Mouse (Mus musculus) cerebellum, adult 2 months (tissue): ENCODE results near the gene Plxdc1. TPM values are rescaled to one million over a fixed set of nuclear protein-coding genes. Genes with fewer than 3 reads are reported as not detected.

Source experiments
- DNase-seq, 2 experiments: peaks; one replicate each; pipeline ENCODE4 v3.0.0; 2021
- H3K27ac ChIP-seq: fragments of 200-500 bp; 2 replicates; pipeline ENCODE4 v1.5.1; 2012; ENCODE audit warnings: low read length, control low read depth, inconsistent platforms; ENCODE audit not compliant: insufficient read depth
- H3K27me3 ChIP-seq: fragments of 200-500 bp; 2 replicates; pipeline ENCODE4 v1.6.1; 2012; ENCODE audit warnings: inconsistent platforms, mild to moderate bottlenecking, low read length, moderate library complexity; ENCODE audit not compliant: control insufficient read depth, insufficient read depth
- H3K4me1 ChIP-seq: fragments of 200-500 bp; 2 replicates; pipeline ENCODE4 v1.6.1; 2011; ENCODE audit warnings: low read length; ENCODE audit not compliant: control insufficient read depth, insufficient read depth
- H3K4me3 ChIP-seq: fragments of 200-500 bp; replicated peaks from 2 replicates; pipeline ENCODE3; 2011; ENCODE audit warnings: mild to moderate bottlenecking, low read depth, low read length, control low read depth; ENCODE audit not compliant: insufficient read depth
- CTCF ChIP-seq: fragments of 200-500 bp; IDR thresholded peaks from 2 replicates; pipeline ENCODE4 v1.5.1; 2011; ENCODE audit warnings: low read depth, mild to moderate bottlenecking, control low read depth, low read length, moderate library complexity, borderline replicate concordance; ENCODE audit not compliant: insufficient read depth
- POLR2A ChIP-seq: fragments of 200-500 bp; IDR thresholded peaks from 2 replicates; pipeline ENCODE4 v1.6.1; 2011; ENCODE audit warnings: low read length, control low read depth, borderline replicate concordance; ENCODE audit not compliant: insufficient read depth
- whole genome bisulfite sequencing: fragments of 180-500 bp; shearing (Covaris S2); methylation state at CpG from one replicate; pipeline ENCODE4 v1.1.7; 2018; 5-methylcytosine and 5-hydroxymethylcytosine counted together
- polyA plus RNA-seq: library from polyadenylated mRNA; depleted of rRNA; stranded (reverse); fragments of >200 nt; gene quantifications from 2 replicates; pipeline ENCODE4 v1.2.3, GENCODE M21; 2012

Plxdc1 gene
- polyA plus RNA-seq, 1 experiment: 46.2 TPM

DNA sequence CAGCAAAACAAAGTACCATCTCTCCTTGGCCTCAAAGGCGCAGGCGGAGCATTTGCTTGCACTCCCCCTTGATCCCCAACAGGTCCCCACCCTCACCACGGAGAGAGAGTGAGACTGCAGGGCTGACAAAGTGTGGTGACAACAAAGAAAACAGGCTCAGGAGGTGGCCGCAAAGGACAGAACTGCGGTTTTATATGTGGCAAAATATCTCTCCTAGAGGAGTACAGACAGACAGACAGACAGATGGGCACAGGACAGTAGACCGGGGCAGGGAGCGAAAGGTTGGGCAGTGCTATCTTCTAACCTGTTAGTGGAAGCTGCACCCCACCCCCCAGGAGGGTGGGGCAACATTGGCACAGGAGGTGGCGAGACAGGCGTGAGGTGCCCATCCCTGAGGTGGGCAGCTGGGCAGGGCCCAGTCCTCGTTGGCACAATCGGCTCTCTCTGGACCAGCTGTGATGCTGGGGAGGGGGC, 15.1 kb upstream of the Plxdc1 start:
- no peaks in the 10 kb centered on the region for H3K27me3 ChIP-seq
- H3K27ac ChIP-seq: no peak overlapping the region
- WGBS: 42% methylated on average over 11 of the region's 11 CpGs
- H3K4me3 ChIP-seq: no peak overlapping the region
- DNase-seq: no peak
- peaks cover 6% of the 10 kb centered on the region for H3K4me1 ChIP-seq
- TF ChIP-seq POLR2A (no peak), CTCF (no peak)

DNA sequence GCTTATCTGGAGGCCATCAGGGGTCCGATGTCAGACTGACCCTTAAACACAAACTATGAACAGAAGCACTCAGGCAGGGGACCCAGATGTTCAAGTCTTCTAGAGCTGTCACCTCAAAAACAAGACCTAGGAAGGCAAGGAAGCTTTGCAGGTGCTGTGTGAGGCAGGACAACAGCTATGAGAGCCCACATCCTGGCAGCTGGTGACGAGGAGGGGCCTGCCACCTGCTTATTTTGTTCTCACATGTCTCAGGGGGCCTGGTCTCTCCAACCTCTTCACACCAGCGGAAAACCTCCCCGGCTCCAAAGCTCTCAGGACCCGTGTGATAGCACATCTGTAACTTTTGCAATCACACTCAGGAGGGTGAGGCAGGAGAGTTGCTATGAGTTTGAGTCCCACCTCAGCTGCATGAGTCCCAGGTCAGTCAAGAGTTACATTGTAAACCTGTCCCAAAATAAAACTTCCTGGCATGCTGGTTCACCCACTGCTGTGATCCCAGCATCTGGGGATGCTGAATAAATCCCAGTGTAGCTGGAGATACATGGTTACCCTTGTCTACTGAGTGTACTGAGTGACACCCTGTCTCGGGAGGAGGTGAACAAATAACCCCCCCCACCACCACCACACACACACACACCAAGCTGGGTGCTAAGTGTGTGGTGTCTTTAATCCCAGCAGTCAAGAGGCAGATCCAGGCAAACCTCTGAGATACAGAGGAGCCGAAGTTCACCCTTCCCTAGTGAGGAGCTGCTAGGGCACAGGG, 14.3 kb upstream of the Plxdc1 start:
- H3K4me3 ChIP-seq: no peak overlapping the region
- no peak overlapping the region for H3K27ac ChIP-seq
- TF ChIP-seq CTCF: no peak
- TF ChIP-seq POLR2A: no peak
- DNase-seq: no peak
- peaks cover 3% of the 10 kb centered on the region for H3K4me1 ChIP-seq
- no peaks in the 10 kb centered on the region for H3K27me3 ChIP-seq
- 44% methylated on average over 7 of the region's 7 CpGs for WGBS

DNA sequence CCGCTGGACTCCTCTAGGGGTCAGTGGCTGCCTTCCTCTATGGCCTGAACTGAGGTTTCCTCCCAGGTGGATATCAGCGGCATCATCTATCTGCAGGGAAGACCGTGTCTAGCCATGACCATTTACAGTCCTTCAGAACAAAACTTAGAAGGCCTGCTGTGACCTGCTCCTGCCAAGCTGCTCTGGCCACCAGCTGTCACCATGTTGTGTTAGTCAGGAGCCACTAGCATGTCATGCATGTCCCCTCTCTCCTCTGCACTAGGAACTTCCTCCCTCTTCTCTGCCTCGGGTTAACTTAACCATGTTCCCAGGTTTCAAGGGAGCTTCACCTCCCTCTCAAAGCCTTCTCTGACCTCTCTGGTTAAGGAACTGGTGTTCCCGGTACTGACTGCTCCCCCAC, 13.5 kb upstream of the Plxdc1 start:
- H3K27me3 ChIP-seq: no peaks in the 10 kb centered on the region
- DNase-seq: no peak
- no peaks in the 10 kb centered on the region; the same call in 1 of the 2 replicates for H3K4me1 ChIP-seq
- H3K4me3 ChIP-seq: no peak overlapping the region
- H3K27ac ChIP-seq: no peak overlapping the region
- 21% methylated on average over 5 of the region's 5 CpGs for WGBS
- TF ChIP-seq CTCF (no peak), POLR2A (no peak)

DNA sequence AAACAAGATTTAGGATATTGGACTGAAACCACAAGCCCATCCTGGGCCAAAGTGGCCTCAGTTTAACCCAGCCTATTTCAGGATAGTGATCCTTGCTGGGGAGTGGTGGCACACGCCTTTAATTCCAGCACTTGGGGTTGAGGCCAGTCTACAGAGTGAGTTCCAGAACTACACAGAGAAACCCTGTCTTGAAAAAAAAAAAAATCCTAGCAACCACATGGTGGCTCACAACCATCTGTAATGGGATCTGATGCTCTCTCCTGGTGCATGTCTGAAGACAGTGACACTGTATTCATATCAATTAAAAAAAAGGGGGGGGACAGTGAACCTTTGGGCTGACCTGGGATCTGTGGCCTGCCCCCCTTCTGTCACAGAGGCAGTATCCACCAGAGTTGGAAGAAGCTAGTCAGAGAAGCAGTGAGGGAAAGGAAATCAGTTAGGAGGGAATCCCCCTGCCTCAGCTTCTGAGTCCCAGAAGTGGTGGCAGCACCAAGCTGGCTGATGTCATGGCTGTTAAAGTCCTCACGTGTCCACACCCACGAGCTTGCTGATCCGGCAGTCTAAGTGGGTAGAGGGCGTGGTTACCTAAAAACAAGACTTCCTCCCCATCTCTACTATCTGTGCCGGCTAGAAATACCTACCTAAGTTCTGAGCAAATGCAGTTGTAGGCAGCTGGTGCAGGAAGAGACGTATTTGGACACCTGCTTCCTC, 12.8 kb upstream of the Plxdc1 start:
- Histone ChIP-seq H3K27me3 (no peaks in the 10 kb centered on the region), H3K4me3 (no peak overlapping the region), H3K4me1 (no peaks in the 10 kb centered on the region; the same call in 1 of the 2 replicates), H3K27ac (no peak overlapping the region)
- WGBS: 63% methylated on average over 7 of the region's 7 CpGs
- TF ChIP-seq CTCF (no peak), POLR2A (no peak)
- DNase-seq: no peak

DNA sequence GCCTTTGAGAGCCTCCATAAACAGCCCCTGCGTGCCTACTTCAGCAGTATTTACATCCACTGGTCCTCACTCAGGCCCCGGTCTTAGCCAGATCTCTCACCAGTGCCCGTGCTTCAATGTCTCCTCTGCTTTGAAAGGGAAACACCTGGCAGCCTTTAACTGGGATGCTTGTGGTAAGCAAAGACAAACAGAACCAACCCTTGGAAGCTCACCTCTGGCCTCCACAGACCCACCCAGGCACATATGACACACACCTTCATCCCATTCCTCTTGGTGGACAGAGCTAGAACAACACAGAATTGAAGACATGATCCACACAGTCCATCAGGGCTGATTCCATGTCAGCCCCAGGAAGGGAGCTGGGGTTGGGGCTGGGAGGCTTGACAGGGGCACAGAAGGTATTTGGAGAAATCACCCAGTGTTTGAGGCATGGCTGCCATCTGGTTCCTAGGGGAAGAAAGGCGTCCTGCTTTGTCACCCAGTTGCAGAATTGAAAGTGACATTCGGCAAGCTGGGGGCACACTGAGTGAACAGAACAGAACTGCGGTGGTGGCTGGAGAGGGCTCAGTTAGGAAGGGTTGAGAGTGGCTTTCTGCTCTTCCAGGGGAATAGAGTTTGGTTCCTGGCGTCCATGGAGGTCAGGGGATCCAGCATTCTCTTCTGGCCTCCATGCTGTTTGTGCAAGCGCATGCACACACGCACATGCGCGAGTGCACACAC, 12.0 kb upstream of the Plxdc1 start:
- H3K27me3 ChIP-seq: no peaks in the 10 kb centered on the region
- H3K4me3 ChIP-seq: no peak overlapping the region
- WGBS: 80% methylated on average over 11 of the region's 11 CpGs
- H3K4me1 ChIP-seq: no peaks in the 10 kb centered on the region; the same call in 1 of the 2 replicates
- no peak overlapping the region for H3K27ac ChIP-seq
- TF ChIP-seq POLR2A: no peak
- TF ChIP-seq CTCF: no peak
- no peak for DNase-seq

DNA sequence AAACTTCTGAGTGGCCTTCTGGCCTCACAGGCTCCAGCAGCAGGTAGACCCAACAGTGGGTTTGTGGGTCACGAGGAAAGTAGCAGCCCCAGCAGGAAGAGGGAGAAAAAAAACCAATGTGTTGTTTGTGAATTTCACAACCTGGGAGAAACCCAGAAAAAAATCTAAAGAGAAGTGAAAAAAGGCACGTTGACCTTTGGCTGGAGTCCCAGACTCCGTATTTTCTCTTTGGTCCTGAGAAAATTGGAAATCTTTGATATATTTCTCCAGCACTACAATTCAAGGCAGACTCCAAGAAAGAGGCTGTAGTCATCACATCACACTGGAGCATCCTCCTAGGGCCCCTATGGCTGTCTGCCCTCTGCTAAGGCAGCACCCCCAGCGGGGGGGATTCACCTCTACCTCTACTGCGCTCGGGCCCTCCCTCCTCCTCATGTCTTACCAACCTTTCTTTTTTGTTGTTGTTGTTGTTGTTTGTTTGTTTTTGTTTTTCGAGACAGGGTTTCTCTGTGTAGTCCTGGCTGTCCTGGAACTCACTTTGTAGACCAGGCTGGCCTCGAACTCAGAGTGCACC, 11.2 kb upstream of the Plxdc1 start:
- WGBS: 86% methylated on average over 8 of the region's 8 CpGs
- TF ChIP-seq POLR2A (no peak), CTCF (no peak)

DNA sequence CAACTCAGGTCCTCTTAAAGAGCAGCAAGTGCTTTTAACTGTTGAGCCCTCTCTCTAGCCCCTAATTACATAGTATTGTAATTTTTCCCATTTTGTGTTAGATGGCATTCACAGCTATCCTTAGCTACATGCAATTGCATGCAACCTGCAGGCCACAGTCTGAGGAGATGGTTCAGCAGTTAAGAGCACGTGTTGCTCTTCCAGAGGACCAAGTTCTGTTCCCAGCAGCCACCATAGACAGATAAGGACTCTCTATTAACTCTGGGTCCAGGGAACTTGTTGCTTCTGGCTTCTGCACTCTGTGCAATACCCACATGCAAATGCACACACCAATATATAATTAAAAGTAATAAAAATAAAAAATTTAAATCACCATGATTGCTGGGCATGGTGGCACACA, 10.4 kb upstream of the Plxdc1 start:
- DNase-seq: no peak
- 84% methylated on average over 1 of the region's 1 CpGs for WGBS
- TF ChIP-seq CTCF (no peak), POLR2A (no peak)
- no peak overlapping the region for H3K4me3 ChIP-seq
- H3K27me3 ChIP-seq: no peaks in the 10 kb centered on the region
- H3K4me1 ChIP-seq: no peaks in the 10 kb centered on the region; the same call in 1 of the 2 replicates
- H3K27ac ChIP-seq: no peak overlapping the region

More for the DNA sequence above, 11.2 kb upstream of the Plxdc1 start:
- no peaks in the 10 kb centered on the region for H3K27me3 ChIP-seq
- no peak overlapping the region for H3K4me3 ChIP-seq
- no peak for DNase-seq
- H3K4me1 ChIP-seq: no peaks in the 10 kb centered on the region; the same call in 1 of the 2 replicates
- no peak overlapping the region for H3K27ac ChIP-seq
